Mouse (Mus musculus): Measurements from ENCODE around the gene Ube2l6. TPM values are rescaled to one million over a fixed set of nuclear protein-coding genes. Genes with fewer than 3 reads are reported as not detected.

Ube2l6 gene
- polyA plus RNA-seq (2015; fragmentation: Nextera tagmentation; extraction: Ambion mirVana), result 31.8 and 32.9 TPM in 2 replicates

- peak; percentile 82 for ATAC-seq (ENCODE audit: low FRiP score, low read depth)
- Histone ChIP-seq H3K9me3 (no peaks in the 10 kb centered on the region), H3K9ac (peak within 1 kb of the TSS; percentile 71), H3K27ac (no peak within 1 kb of the TSS), H3K27me3 (no peaks in the 10 kb centered on the region), H3K36me3 (no peaks in the 10 kb centered on the region), H3K4me3 (peak within 1 kb of the TSS; percentile 59), H3K4me2 (replicated peaks) (peak within 1 kb of the TSS; percentile 94), H3K4me1 (no peaks in the 10 kb centered on the region)
- 1% methylated on average over 21 of the region's 21 CpGs for WGBS
Observed at GRCm38 (mm10) chr2:84798493-84798921, at the start of gene Ube2l6. Gene Ube2l6 (plus strand): TSS chr2:84798828.

- no peak overlapping the region for H3K4me2 ChIP-seq (replicated peaks)
- H3K9me3 ChIP-seq, result no peaks in the 10 kb centered on the region
- H3K4me3 ChIP-seq, result no peak overlapping the region
- 80% methylated on average over 6 of the region's 6 CpGs for WGBS
- peak; percentile 32; the same call in 1 of the 2 replicates for ATAC-seq (ENCODE audit: low FRiP score, low read depth)
- no peaks in the 10 kb centered on the region for H3K36me3 ChIP-seq
- no peak overlapping the region for H3K9ac ChIP-seq
- H3K27me3 ChIP-seq, result no peaks in the 10 kb centered on the region
- H3K4me1 ChIP-seq, result no peaks in the 10 kb centered on the region
- no peak overlapping the region for H3K27ac ChIP-seq
Observed at GRCm38 (mm10) chr2:84750115-84750514, 48.5 kb upstream of the Ube2l6 start.

- Histone ChIP-seq H3K4me2 (replicated peaks) (no peak overlapping the region), H3K9ac (no peak overlapping the region), H3K27me3 (no peaks in the 10 kb centered on the region), H3K4me3 (no peak overlapping the region), H3K9me3 (no peaks in the 10 kb centered on the region), H3K4me1 (no peaks in the 10 kb centered on the region), H3K36me3 (no peaks in the 10 kb centered on the region), H3K27ac (no peak overlapping the region)
- WGBS, result 60% methylated on average over 5 of the region's 5 CpGs
- no peak for ATAC-seq (ENCODE audit: low FRiP score, low read depth)
Observed at GRCm38 (mm10) chr2:84756245-84756644, 42.4 kb upstream of the Ube2l6 start.

- no peak overlapping the region for H3K27ac ChIP-seq
- H3K9me3 ChIP-seq, result no peaks in the 10 kb centered on the region
- no peaks in the 10 kb centered on the region for H3K4me1 ChIP-seq
- no peaks in the 10 kb centered on the region for H3K27me3 ChIP-seq
- H3K9ac ChIP-seq, result no peak overlapping the region
- no peak for ATAC-seq (ENCODE audit: low FRiP score, low read depth)
- no peak overlapping the region for H3K4me2 ChIP-seq (replicated peaks)
- no peak overlapping the region for H3K4me3 ChIP-seq
- no peaks in the 10 kb centered on the region for H3K36me3 ChIP-seq
- WGBS, result 57% methylated on average over 7 of the region's 7 CpGs
Observed at GRCm38 (mm10) chr2:84757026-84757682, 41.5 kb upstream of the Ube2l6 start.

GRCm38 (mm10) chr2:84758542-84759127 is 40.0 kb upstream of the Ube2l6 start:
- H3K4me1 ChIP-seq, result no peaks in the 10 kb centered on the region
- no peaks in the 10 kb centered on the region for H3K36me3 ChIP-seq
- H3K4me2 ChIP-seq (replicated peaks), result no peak overlapping the region
- H3K4me3 ChIP-seq, result no peak overlapping the region
- H3K27ac ChIP-seq, result no peak overlapping the region
- H3K9me3 ChIP-seq, result no peaks in the 10 kb centered on the region
- no peaks in the 10 kb centered on the region for H3K27me3 ChIP-seq
- H3K9ac ChIP-seq, result no peak overlapping the region
- whole genome bisulfite sequencing, result 0% methylated on average over 2 of the region's 2 CpGs
- peak; percentile 76 for ATAC-seq (ENCODE audit: low FRiP score, low read depth)

GRCm38 (mm10) chr2:84760777-84761176 is 37.9 kb upstream of the Ube2l6 start:
- no peaks in the 10 kb centered on the region for H3K4me1 ChIP-seq
- H3K9me3 ChIP-seq, result no peaks in the 10 kb centered on the region
- H3K9ac ChIP-seq, result no peak overlapping the region
- H3K27me3 ChIP-seq, result no peaks in the 10 kb centered on the region
- 64% methylated on average over 8 of the region's 8 CpGs for WGBS
- H3K4me2 ChIP-seq (replicated peaks), result no peak overlapping the region
- no peak overlapping the region for H3K4me3 ChIP-seq
- H3K27ac ChIP-seq, result no peak overlapping the region
- no peak for ATAC-seq (ENCODE audit: low FRiP score, low read depth)
- H3K36me3 ChIP-seq, result no peaks in the 10 kb centered on the region

- Histone ChIP-seq H3K36me3 (no peaks in the 10 kb centered on the region), H3K9me3 (no peaks in the 10 kb centered on the region), H3K4me2 (replicated peaks) (no peak overlapping the region), H3K4me3 (no peak overlapping the region), H3K4me1 (no peaks in the 10 kb centered on the region), H3K27me3 (no peaks in the 10 kb centered on the region), H3K27ac (no peak overlapping the region), H3K9ac (no peak overlapping the region)
- ATAC-seq (ENCODE audit: low FRiP score, low read depth), result no peak
- 78% methylated on average over 3 of the region's 3 CpGs for WGBS
Observed at GRCm38 (mm10) chr2:84761309-84761708, 37.3 kb upstream of the Ube2l6 start.

- WGBS, result 76% methylated on average over 1 of the region's 1 CpGs
Observed at GRCm38 (mm10) chr2:84761840-84762239, 36.8 kb upstream of the Ube2l6 start.

GRCm38 (mm10) chr2:84762295-84762694 is 36.3 kb upstream of the Ube2l6 start:
- H3K4me3 ChIP-seq, result no peak overlapping the region
- 63% methylated on average over 3 of the region's 4 CpGs for WGBS

More at GRCm38 (mm10) chr2:84761840-84762239, 36.8 kb upstream of the Ube2l6 start:
- Histone ChIP-seq H3K27me3 (no peaks in the 10 kb centered on the region), H3K9ac (no peak overlapping the region), H3K27ac (no peak overlapping the region), H3K9me3 (no peaks in the 10 kb centered on the region), H3K4me1 (no peaks in the 10 kb centered on the region), H3K4me3 (no peak overlapping the region), H3K4me2 (replicated peaks) (no peak overlapping the region), H3K36me3 (no peaks in the 10 kb centered on the region)
- ATAC-seq (ENCODE audit: low FRiP score, low read depth), result no peak

GRCm38 (mm10) chr2:84762818-84763217 is 35.8 kb upstream of the Ube2l6 start:
- Histone ChIP-seq H3K27me3 (no peaks in the 10 kb centered on the region), H3K4me1 (no peaks in the 10 kb centered on the region), H3K9me3 (no peaks in the 10 kb centered on the region), H3K9ac (no peak overlapping the region), H3K36me3 (no peaks in the 10 kb centered on the region), H3K4me3 (no peak overlapping the region), H3K27ac (no peak overlapping the region), H3K4me2 (replicated peaks) (no peak overlapping the region)
- WGBS, result 46% methylated on average over 1 of the region's 1 CpGs
- no peak for ATAC-seq (ENCODE audit: low FRiP score, low read depth)

More at GRCm38 (mm10) chr2:84762295-84762694, 36.3 kb upstream of the Ube2l6 start:
- Histone ChIP-seq H3K9ac (no peak overlapping the region), H3K27ac (no peak overlapping the region), H3K4me2 (replicated peaks) (no peak overlapping the region), H3K9me3 (no peaks in the 10 kb centered on the region), H3K27me3 (no peaks in the 10 kb centered on the region), H3K36me3 (no peaks in the 10 kb centered on the region), H3K4me1 (no peaks in the 10 kb centered on the region)
- ATAC-seq (ENCODE audit: low FRiP score, low read depth), result no peak

GRCm38 (mm10) chr2:84770501-84770900 is 28.1 kb upstream of the Ube2l6 start:
- Histone ChIP-seq H3K27ac (no peak overlapping the region), H3K4me3 (no peak overlapping the region), H3K36me3 (no peaks in the 10 kb centered on the region), H3K27me3 (no peaks in the 10 kb centered on the region), H3K9ac (no peak overlapping the region), H3K9me3 (no peaks in the 10 kb centered on the region), H3K4me2 (replicated peaks) (no peak overlapping the region), H3K4me1 (peaks cover 9% of the 10 kb centered on the region)
- WGBS, result 73% methylated on average over 6 of the region's 6 CpGs
- ATAC-seq (ENCODE audit: low FRiP score, low read depth), result no peak

- Histone ChIP-seq H3K27me3 (no peaks in the 10 kb centered on the region), H3K4me1 (peaks cover 9% of the 10 kb centered on the region), H3K4me3 (no peak overlapping the region), H3K9ac (no peak overlapping the region), H3K27ac (no peak overlapping the region), H3K4me2 (replicated peaks) (no peak overlapping the region), H3K9me3 (no peaks in the 10 kb centered on the region), H3K36me3 (no peaks in the 10 kb centered on the region)
- WGBS, result 85% methylated on average over 4 of the region's 4 CpGs
- no peak for ATAC-seq (ENCODE audit: low FRiP score, low read depth)
Observed at GRCm38 (mm10) chr2:84772454-84772853, 26.2 kb upstream of the Ube2l6 start.

GRCm38 (mm10) chr2:84773195-84773594 is 25.4 kb upstream of the Ube2l6 start:
- no peak for ATAC-seq (ENCODE audit: low FRiP score, low read depth)
- Histone ChIP-seq H3K27ac (no peak overlapping the region), H3K9me3 (no peaks in the 10 kb centered on the region), H3K4me2 (replicated peaks) (no peak overlapping the region), H3K36me3 (no peaks in the 10 kb centered on the region), H3K4me1 (peaks cover 9% of the 10 kb centered on the region), H3K9ac (no peak overlapping the region), H3K27me3 (no peaks in the 10 kb centered on the region), H3K4me3 (no peak overlapping the region)
- WGBS, result 74% methylated on average over 5 of the region's 5 CpGs

Measured in limb, embryonic 13.5 days (tissue).